Comparison of ENCODE assay signal across 24 mouse cellular contexts in genomic region chr4:140876161-140876560, GRCm38 (mm10). TPM values are rescaled to one million over a fixed set of nuclear protein-coding genes. Genes with fewer than 3 reads are reported as not detected.
"Had no signal": no experiment of that assay in that cellular context is flagged by ENCODE, and none has a peak within 500 bp of the region (broad histone marks: within the 10 kb centered on the region; RNA-seq: fewer than 3 reads in every experiment).

No protein-coding gene starts in this region.

- H3K27me3 ChIP-seq: limb, embryonic 13.5 days; midbrain, embryonic 13.5 days had no signal

- ATAC-seq: lung, postnatal 0 days; midbrain, embryonic 13.5 days had no signal

- H3K36me3 ChIP-seq: kidney, embryonic 15.5 days; limb, embryonic 10.5 days; limb, embryonic 13.5 days; liver, embryonic 15.5 days; midbrain, embryonic 13.5 days had no signal

- H3K4me1 ChIP-seq: kidney, embryonic 15.5 days had no signal

- H3K4me3 ChIP-seq: kidney, embryonic 15.5 days; layer of hippocampus, adult 2 months; limb, embryonic 10.5 days; limb, embryonic 13.5 days; liver, embryonic 15.5 days; midbrain, embryonic 13.5 days had no signal

- DNase-seq: kidney, adult 11 months; kidney, adult 8-10 months; layer of hippocampus, adult 9-11 months; lung, embryonic 14.5 days; thymus, adult 2 months; thymus, postnatal 14 days; thymus, postnatal 4 days had no signal

- H3K9ac ChIP-seq: kidney, embryonic 15.5 days; limb, embryonic 13.5 days; liver, embryonic 15.5 days; lung, embryonic 14.5 days; midbrain, embryonic 13.5 days had no signal

- H3K4me2 ChIP-seq: kidney, embryonic 15.5 days; limb, embryonic 13.5 days; liver, embryonic 15.5 days; lung, embryonic 14.5 days; midbrain, embryonic 13.5 days had no signal

- H3K27ac ChIP-seq: kidney, embryonic 15.5 days; layer of hippocampus, adult 2 months; limb, embryonic 10.5 days; limb, embryonic 13.5 days; liver, embryonic 15.5 days; macrophage; midbrain, embryonic 13.5 days had no signal

- H3K9me3 ChIP-seq: kidney, embryonic 15.5 days; limb, embryonic 10.5 days; liver, embryonic 15.5 days had no signal

RNA-seq across cellular contexts. Expression of gene Padi1, which starts 30.6 kb away (rescaled TPM):
- total RNA-seq: layer of hippocampus, adult 2 months; layer of hippocampus, postnatal 25 days; left cerebral cortex, adult 18-20 months; left cerebral cortex, postnatal 25 days; liver, adult 2 months; megakaryocyte, adult 5-6 weeks had no signal
- polyA plus RNA-seq: liver, adult 2 months; macrophage; midbrain, embryonic 13.5 days; midbrain, postnatal 0 days; neural tube, embryonic 11.5 days; neural tube, embryonic 14.5 days; small intestine, adult 2 months had no signal
